Mouse (Mus musculus): ENCODE results near the gene Elp4.

- no peak for TF ChIP-seq CTCF (IDR thresholded peaks at IDR 0.05; ENCODE audit: insufficient read depth, low read depth, low read length)
- no peak for TF ChIP-seq POLR2A (IDR thresholded peaks at IDR 0.05; ENCODE audit: insufficient read depth, low read depth, low read length)
Measured at GRCm38 (mm10) chr2:105726657-105727056, 177.7 kb downstream of the Elp4 start.
